ENCODE assay signal across 2 mouse cellular contexts in the genomic region with DNA sequence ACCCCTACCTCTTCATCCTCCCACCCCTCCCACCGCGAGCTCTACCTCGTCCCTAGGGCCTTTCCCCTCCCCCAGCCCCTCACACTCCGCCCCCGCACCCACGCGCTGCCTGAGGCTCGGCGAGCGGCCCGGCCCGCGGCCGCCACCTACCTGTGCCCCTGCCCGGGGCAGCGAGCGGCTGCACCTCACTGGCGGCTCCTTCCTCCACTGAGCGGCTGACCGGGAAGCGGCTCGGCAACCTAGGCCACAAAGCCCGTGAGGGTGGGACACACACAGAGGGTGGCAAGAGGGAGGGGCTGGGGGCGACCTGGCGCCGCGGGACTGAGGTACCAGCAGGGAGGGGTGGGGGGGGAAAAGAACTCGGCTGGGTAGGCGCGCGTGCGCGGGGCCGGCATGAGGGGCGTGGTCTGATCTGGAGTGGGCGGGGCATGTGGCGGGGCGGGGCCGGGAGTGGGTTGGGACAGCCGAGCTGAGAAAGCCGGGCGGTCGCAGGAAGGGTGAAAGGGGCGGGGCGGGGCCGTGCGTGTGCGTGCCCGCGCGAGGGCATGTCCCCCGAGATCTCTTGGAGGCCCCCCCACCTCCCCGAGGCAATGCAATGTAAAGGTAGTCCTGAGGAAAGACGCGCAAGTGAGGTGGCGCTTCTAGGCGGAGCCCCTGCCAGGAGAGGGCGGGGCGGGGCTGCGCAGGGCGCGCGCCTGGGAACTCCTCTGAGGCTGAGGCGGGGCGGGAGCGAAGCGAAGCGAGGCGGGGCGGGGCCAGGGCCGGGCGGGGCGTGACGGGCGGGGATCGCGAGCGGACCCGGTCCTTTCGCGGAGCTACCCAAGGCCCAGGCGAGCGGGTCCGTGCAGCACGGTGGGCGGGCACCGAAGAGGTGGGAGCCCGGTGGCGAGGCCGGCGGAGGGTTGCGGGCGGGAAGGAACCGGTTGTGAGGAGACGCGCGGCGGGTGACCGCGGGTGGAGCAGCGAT.
TF ChIP-seq lines count a peak whose summit lies in the region.

A gene (minus strand): TSS at position 408 of the 967 bp plus-strand sequence.
A gene (plus strand): TSS at position 469 of the 967 bp plus-strand sequence.

TF ChIP-seq in C2C12, 6 proteins besides CTCF, POLR2A, EP300 and RAD21 (continued from another document):
- peak; percentile 35 for TF ChIP-seq MAX (IDR thresholded peaks at IDR 0.05)

TF ChIP-seq in myocyte, 11 proteins besides CTCF, POLR2A, EP300 and RAD21 (continued from another document):
- TF ChIP-seq E2F4 (IDR thresholded peaks at IDR 0.05; ENCODE audit: insufficient read depth) (no peak), CEBPB (IDR thresholded peaks at IDR 0.05; ENCODE audit: insufficient read depth, poor library complexity, severe bottlenecking) (no peak), POLR2AphosphoS2 (IDR thresholded peaks at IDR 0.05; ENCODE audit: insufficient read length, low read depth) (peak; percentile 85), TCF3 (IDR thresholded peaks at IDR 0.05; ENCODE audit: insufficient read length, low read depth) (no peak), MAX (IDR thresholded peaks at IDR 0.05; ENCODE audit: low read depth) (no peak), USF1 (IDR thresholded peaks at IDR 0.05; ENCODE audit: low read depth) (no peak), MYOG (IDR thresholded peaks at IDR 0.05; ENCODE audit: control insufficient read depth in 1 of 3, insufficient read depth in 1 of 3, insufficient read length in 2 of 3, low read depth in 2 of 3) (peak in 1 of 3 experiments; percentile 14), TCF12 (IDR thresholded peaks at IDR 0.05; ENCODE audit: insufficient read depth, poor library complexity, severe bottlenecking) (no peak)
